Mouse (Mus musculus): ENCODE results near the gene Abi3bp.

GRCm38 (mm10) chr16:56729060-56729459 is 251.4 kb downstream of the Abi3bp start:
- TF ChIP-seq EP300 (IDR thresholded peaks at IDR 0.05; ENCODE audit: low read depth in 1 of 2, low read length in 2 of 2): peak; percentile 38 to 69; a peak in 2 of 4 replicates
- no peak for TF ChIP-seq POLR2AphosphoS5 (IDR thresholded peaks at IDR 0.05; ENCODE audit: borderline replicate concordance, low read depth, low read length)
- TF ChIP-seq RAD21 (IDR thresholded peaks at IDR 0.05; ENCODE audit: low read depth, low read length): no peak
